Mouse (Mus musculus) frontal cortex, adult 2 months (tissue): ENCODE data around the gene Klhl8. TPM values are rescaled to one million over a fixed set of nuclear protein-coding genes. Genes with fewer than 3 reads are reported as not detected.
"Not testable (repeated sequence)": the region's sequence is repeated elsewhere in the genome, so short reads cannot be mapped to it uniquely, and the experiment has no call there.

Source experiments
- DNase-seq, 2 experiments: peaks; one replicate each; pipeline ENCODE4 v3.0.0; 2022; ENCODE audit warnings: low spot score in 1 of 2; ENCODE audit errors: extremely low spot score in 1 of 2
- polyA plus RNA-seq: library from polyadenylated mRNA; depleted of rRNA; stranded (reverse); fragments of >200 nt; gene quantifications from 2 replicates; pipeline ENCODE4 v1.2.3, GENCODE M21; 2012; rRNA removed

Gene Klhl8
- 28.9 and 29.4 TPM in 2 replicates for polyA plus RNA-seq

- DNase-seq: peak; percentile 56 to 85
Measured at GRCm38 (mm10) chr5:103910748-103911409, at the start of gene Klhl8. Klhl8 (minus strand) TSS chr5:103911259.

- peak in 1 of 2 experiments; percentile 38 for DNase-seq
Measured at GRCm38 (mm10) chr5:103954638-103955037, 43.6 kb upstream of the Klhl8 start.

GRCm38 (mm10) chr5:103953135-103954083 is 42.4 kb upstream of the Klhl8 start:
- DNase-seq: peak in 1 of 2 experiments; percentile 42

- not testable (repeated sequence) for DNase-seq
Measured at GRCm38 (mm10) chr5:103950138-103950537, 39.1 kb upstream of the Klhl8 start.

- no peak for DNase-seq
Measured at GRCm38 (mm10) chr5:103943183-103943582, 32.1 kb upstream of the Klhl8 start.

- no peak for DNase-seq
Measured at GRCm38 (mm10) chr5:103939856-103940255, 28.8 kb upstream of the Klhl8 start.

- DNase-seq: no peak
Measured at GRCm38 (mm10) chr5:103939350-103939652, 28.2 kb upstream of the Klhl8 start.

GRCm38 (mm10) chr5:103938547-103939349 is 27.7 kb upstream of the Klhl8 start:
- DNase-seq: peak in 1 of 2 experiments; percentile 15

GRCm38 (mm10) chr5:103936906-103937589 is 26.0 kb upstream of the Klhl8 start:
- DNase-seq: no peak

GRCm38 (mm10) chr5:103931924-103932323 is 20.9 kb upstream of the Klhl8 start:
- not testable (repeated sequence) for DNase-seq

- DNase-seq: no peak
Measured at GRCm38 (mm10) chr5:103930511-103930910, 19.5 kb upstream of the Klhl8 start.

- DNase-seq: no peak
Measured at GRCm38 (mm10) chr5:103928196-103928550, 17.1 kb upstream of the Klhl8 start.

GRCm38 (mm10) chr5:103927429-103928195 is 16.6 kb upstream of the Klhl8 start:
- peak; percentile 70 to 98 for DNase-seq

GRCm38 (mm10) chr5:103926398-103926797 is 15.3 kb upstream of the Klhl8 start:
- no peak for DNase-seq

GRCm38 (mm10) chr5:103923755-103924154 is 12.7 kb upstream of the Klhl8 start:
- no peak for DNase-seq

- DNase-seq: no peak
Measured at GRCm38 (mm10) chr5:103923101-103923500, 12.0 kb upstream of the Klhl8 start.

GRCm38 (mm10) chr5:103922436-103922835 is 11.4 kb upstream of the Klhl8 start:
- no peak for DNase-seq

- DNase-seq: no peak
Measured at GRCm38 (mm10) chr5:103919497-103919896, 8.4 kb upstream of the Klhl8 start.

GRCm38 (mm10) chr5:103918233-103918632 is 7.2 kb upstream of the Klhl8 start:
- no peak for DNase-seq
